Mouse (Mus musculus): ENCODE measurements around the gene Gjc1. TPM values are rescaled to one million over a fixed set of nuclear protein-coding genes. Genes with fewer than 3 reads are reported as not detected.

Gene Gjc1
- polyA plus RNA-seq, 1 experiment from 2014 or later, result 37.0 TPM

GRCm38 (mm10) chr11:102851883-102852282, 32.4 kb upstream of the Gjc1 start:
- H3K4me2 ChIP-seq (replicated peaks; ENCODE audit: low read depth, low read length), result no peak overlapping the region
- ATAC-seq (peak; percentile 68), DNase-seq (ENCODE audit: low spot score) (peak; percentile 58)
- H3K4me1 ChIP-seq (ENCODE audit: insufficient read depth, low read depth, low read length), result no peaks in the 10 kb centered on the region
- H3K4me3 ChIP-seq (ENCODE audit: low read depth, low read length), result no peak overlapping the region
- H3K9me3 ChIP-seq (ENCODE audit: low read length), result no peaks in the 10 kb centered on the region
- no peak overlapping the region for H3K27ac ChIP-seq (ENCODE audit: low read length)
- WGBS, result 61% methylated on average over 5 of the region's 5 CpGs
- TF ChIP-seq CTCF (IDR thresholded peaks at IDR 0.05) (peak; percentile 81), EP300 (IDR thresholded peaks at IDR 0.05) (no peak)
- H3K36me3 ChIP-seq (ENCODE audit: insufficient read depth, low read length), result peaks cover 36% of the 10 kb centered on the region
- no peaks in the 10 kb centered on the region for H3K27me3 ChIP-seq (replicated peaks; ENCODE audit: insufficient read depth, low read length)
- no peak overlapping the region for H3K9ac ChIP-seq (replicated peaks; ENCODE audit: low read depth)

- H3K9ac ChIP-seq (replicated peaks; ENCODE audit: low read depth), result no peak overlapping the region
- 58% methylated on average over 10 of the region's 10 CpGs for WGBS
- ATAC-seq, result no peak
- H3K27me3 ChIP-seq (replicated peaks; ENCODE audit: insufficient read depth, low read length), result no peaks in the 10 kb centered on the region
- H3K4me3 ChIP-seq (ENCODE audit: low read depth, low read length), result no peak overlapping the region
- no peak overlapping the region for H3K27ac ChIP-seq (ENCODE audit: low read length)
- H3K4me2 ChIP-seq (replicated peaks; ENCODE audit: low read depth, low read length), result no peak overlapping the region
- TF ChIP-seq CTCF (IDR thresholded peaks at IDR 0.05) (no peak), EP300 (IDR thresholded peaks at IDR 0.05) (no peak)
- no peaks in the 10 kb centered on the region for H3K4me1 ChIP-seq (ENCODE audit: insufficient read depth, low read depth, low read length)
- peaks cover 33% of the 10 kb centered on the region for H3K36me3 ChIP-seq (ENCODE audit: insufficient read depth, low read length)
- DNase-seq (ENCODE audit: low spot score), result no peak
- no peaks in the 10 kb centered on the region for H3K9me3 ChIP-seq (ENCODE audit: low read length)
Observed at GRCm38 (mm10) chr11:102845926-102846325, 26.4 kb upstream of the Gjc1 start.

- Histone ChIP-seq H3K4me2 (replicated peaks; ENCODE audit: low read depth, low read length) (no peak overlapping the region), H3K36me3 (ENCODE audit: insufficient read depth, low read length) (peaks cover 18% of the 10 kb centered on the region), H3K4me1 (ENCODE audit: insufficient read depth, low read depth, low read length) (no peaks in the 10 kb centered on the region), H3K4me3 (ENCODE audit: low read depth, low read length) (no peak overlapping the region), H3K9ac (replicated peaks; ENCODE audit: low read depth) (no peak overlapping the region), H3K9me3 (ENCODE audit: low read length) (no peaks in the 10 kb centered on the region), H3K27me3 (replicated peaks; ENCODE audit: insufficient read depth, low read length) (no peaks in the 10 kb centered on the region), H3K27ac (ENCODE audit: low read length) (no peak overlapping the region)
- DNase-seq (ENCODE audit: low spot score) (no peak), ATAC-seq (no peak)
- no peak for TF ChIP-seq EP300 (IDR thresholded peaks at IDR 0.05)
- no peak for TF ChIP-seq CTCF (IDR thresholded peaks at IDR 0.05)
- WGBS, result 67% methylated on average over 9 of the region's 9 CpGs
Observed at GRCm38 (mm10) chr11:102838616-102839150, 19.2 kb upstream of the Gjc1 start.

- Histone ChIP-seq H3K4me1 (ENCODE audit: insufficient read depth, low read depth, low read length) (no peaks in the 10 kb centered on the region), H3K4me3 (ENCODE audit: low read depth, low read length) (no peak overlapping the region), H3K27me3 (replicated peaks; ENCODE audit: insufficient read depth, low read length) (no peaks in the 10 kb centered on the region), H3K9ac (replicated peaks; ENCODE audit: low read depth) (no peak overlapping the region), H3K4me2 (replicated peaks; ENCODE audit: low read depth, low read length) (peak overlapping the region; percentile 12; the same call in 1 of the 2 replicates), H3K9me3 (ENCODE audit: low read length) (no peaks in the 10 kb centered on the region), H3K27ac (ENCODE audit: low read length) (no peak overlapping the region), H3K36me3 (ENCODE audit: insufficient read depth, low read length) (peaks cover 12% of the 10 kb centered on the region; the same call in 1 of the 2 replicates)
- 83% methylated on average over 2 of the region's 2 CpGs for WGBS
- no peak for TF ChIP-seq EP300 (IDR thresholded peaks at IDR 0.05)
- DNase-seq (ENCODE audit: low spot score), result peak; percentile 14
- ATAC-seq, result peak; percentile 45
Observed at GRCm38 (mm10) chr11:102838126-102838525, 18.6 kb upstream of the Gjc1 start.

DNA sequence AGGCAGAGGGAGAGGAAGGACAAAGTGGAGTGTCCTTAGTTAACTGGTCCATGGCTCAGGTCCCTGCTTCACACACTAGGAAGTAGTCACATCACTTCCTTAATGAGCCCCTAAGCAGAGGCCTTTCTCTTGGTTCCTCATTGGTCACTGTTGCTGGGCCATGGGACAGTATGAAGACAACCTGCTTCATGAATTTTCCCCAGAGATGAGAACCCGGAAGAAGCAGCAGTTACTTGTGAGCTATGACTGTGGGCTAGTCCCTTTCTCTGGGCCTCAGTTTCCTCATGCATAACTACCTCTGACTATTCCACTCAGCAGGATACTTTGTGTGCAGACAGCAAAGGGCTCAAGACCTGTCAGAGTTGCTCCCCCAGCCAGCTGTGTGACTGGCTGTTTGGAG, 17.9 kb upstream of the Gjc1 start:
- Histone ChIP-seq H3K36me3 (ENCODE audit: insufficient read depth, low read length) (peaks cover 12% of the 10 kb centered on the region; the same call in 1 of the 2 replicates), H3K4me1 (ENCODE audit: insufficient read depth, low read depth, low read length) (no peaks in the 10 kb centered on the region), H3K4me3 (ENCODE audit: low read depth, low read length) (no peak overlapping the region), H3K9ac (replicated peaks; ENCODE audit: low read depth) (0 out of 2 replicates have a peak overlapping the region, but pooled peaks have one; percentile 5), H3K9me3 (ENCODE audit: low read length) (no peaks in the 10 kb centered on the region), H3K27ac (ENCODE audit: low read length) (peak overlapping the region; percentile 38; the same call in 1 of the 2 replicates), H3K4me2 (replicated peaks; ENCODE audit: low read depth, low read length) (peak overlapping the region; percentile 12; the same call in 1 of the 2 replicates), H3K27me3 (replicated peaks; ENCODE audit: insufficient read depth, low read length) (no peaks in the 10 kb centered on the region)
- DNase-seq (ENCODE audit: low spot score), result no peak
- WGBS, result 88% methylated on average over 1 of the region's 1 CpGs
- no peak for ATAC-seq
- TF ChIP-seq EP300 (IDR thresholded peaks at IDR 0.05) (no peak), CTCF (IDR thresholded peaks at IDR 0.05) (no peak)

GRCm38 (mm10) chr11:102836146-102836545, 16.6 kb upstream of the Gjc1 start:
- no peak for DNase-seq (ENCODE audit: low spot score)
- Histone ChIP-seq H3K36me3 (ENCODE audit: insufficient read depth, low read length) (peaks cover 10% of the 10 kb centered on the region; the same call in 1 of the 2 replicates), H3K9ac (replicated peaks; ENCODE audit: low read depth) (no peak overlapping the region; the same call in 1 of the 2 replicates), H3K4me1 (ENCODE audit: insufficient read depth, low read depth, low read length) (no peaks in the 10 kb centered on the region), H3K9me3 (ENCODE audit: low read length) (no peaks in the 10 kb centered on the region), H3K4me3 (ENCODE audit: low read depth, low read length) (no peak overlapping the region), H3K27ac (ENCODE audit: low read length) (peak overlapping the region; percentile 49), H3K4me2 (replicated peaks; ENCODE audit: low read depth, low read length) (no peak overlapping the region), H3K27me3 (replicated peaks; ENCODE audit: insufficient read depth, low read length) (no peaks in the 10 kb centered on the region)
- WGBS, result 74% methylated on average over 9 of the region's 9 CpGs
- ATAC-seq, result no peak
- TF ChIP-seq EP300 (IDR thresholded peaks at IDR 0.05) (no peak), CTCF (IDR thresholded peaks at IDR 0.05) (no peak)
